Mouse (Mus musculus) limb, embryonic 12.5 days (tissue): ENCODE measurements around the gene Stum. TPM values are rescaled to one million over a fixed set of nuclear protein-coding genes. Genes with fewer than 3 reads are reported as not detected.

Experiments used
- ATAC-seq: fragments of 200-750 bp; cut with Nextera tagmentation; 2 replicates; pipeline ENCODE4 v1.8.0; 2017; ENCODE audit warnings: low read depth, moderate TSS enrichment; ENCODE audit not compliant: insufficient number of reproducible peaks, insufficient read depth, low FRiP score, low TSS enrichment
- H3K27ac ChIP-seq: fragments of 300-500 bp; sonication (generic); 2 replicates; pipeline ENCODE4 v1.5.1; 2016; ENCODE audit warnings: mild to moderate bottlenecking, moderate library complexity
- H3K27me3 ChIP-seq: fragments of 300-500 bp; sonication (generic); 2 replicates; pipeline ENCODE4 v1.6.1; 2016; ENCODE audit warnings: mild to moderate bottlenecking, moderate library complexity
- H3K36me3 ChIP-seq: fragments of 300-500 bp; sonication (generic); 2 replicates; pipeline ENCODE4 v1.6.1; 2016; ENCODE audit warnings: mild to moderate bottlenecking, moderate library complexity
- H3K4me1 ChIP-seq: fragments of 300-500 bp; sonication (generic); replicated peaks from 2 replicates; pipeline ENCODE4 v1.6.1; 2016
- H3K4me2 ChIP-seq: fragments of 300-500 bp; sonication (generic); 2 replicates; pipeline ENCODE4 v1.6.1; 2016; ENCODE audit warnings: mild to moderate bottlenecking, moderate library complexity
- H3K4me3 ChIP-seq: fragments of 300-500 bp; sonication (generic); replicated peaks from 2 replicates; pipeline ENCODE4 v1.5.1; 2016; ENCODE audit warnings: mild to moderate bottlenecking
- H3K9ac ChIP-seq: fragments of 300-500 bp; sonication (generic); replicated peaks from 2 replicates; pipeline ENCODE4 v1.6.1; 2016; ENCODE audit warnings: mild to moderate bottlenecking, moderate library complexity
- H3K9me3 ChIP-seq: fragments of 300-500 bp; sonication (generic); 2 replicates; pipeline ENCODE4 v1.6.1; 2016; ENCODE audit warnings: mild to moderate bottlenecking, moderate library complexity
- WGBS: fragments of 180-500 bp; shearing (Covaris S2); methylation state at CpG from one replicate; pipeline ENCODE4 v1.1.7; 2016; 5-methylcytosine and 5-hydroxymethylcytosine counted together
- polyA plus RNA-seq: library from polyadenylated mRNA; unstranded; fragments of >200 nt; fragmentation: Nextera tagmentation; extraction: Ambion mirVana; gene quantifications from 2 replicates; pipeline ENCODE4 v1.2.1, GENCODE M21; 2016

Gene Stum
- polyA plus RNA-seq, 1 experiment from 2014 or later: 1.8 TPM

DNA sequence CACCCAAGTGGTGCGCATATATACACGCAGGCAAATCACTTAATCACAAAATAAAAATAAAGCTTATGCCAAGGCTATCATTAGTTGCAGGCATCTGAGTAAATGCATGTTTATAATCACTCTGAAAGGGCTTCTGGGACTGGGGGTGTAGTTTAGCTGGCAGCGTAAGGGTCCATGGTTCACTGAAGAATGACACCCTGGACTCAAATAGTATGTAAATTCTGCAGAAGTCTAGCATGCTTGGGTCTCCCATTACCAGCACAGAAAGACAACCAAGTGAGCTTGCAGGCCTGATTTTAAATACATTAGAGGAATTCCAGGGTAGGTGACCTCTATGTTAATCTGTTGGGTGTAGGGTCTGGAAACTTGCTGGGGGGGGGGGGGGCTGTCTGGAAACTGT lies 16.5 kb upstream of the Stum start:
- H3K36me3 ChIP-seq: no peaks in the 10 kb centered on the region
- H3K27me3 ChIP-seq: no peaks in the 10 kb centered on the region
- peaks cover 11% of the 10 kb centered on the region for H3K4me1 ChIP-seq
- H3K4me2 ChIP-seq: no peak overlapping the region
- H3K9me3 ChIP-seq: no peaks in the 10 kb centered on the region
- H3K9ac ChIP-seq: no peak overlapping the region
- WGBS: 89% methylated on average over 3 of the region's 3 CpGs
- no peak overlapping the region for H3K4me3 ChIP-seq
- H3K27ac ChIP-seq: no peak overlapping the region
- ATAC-seq: no peak

DNA sequence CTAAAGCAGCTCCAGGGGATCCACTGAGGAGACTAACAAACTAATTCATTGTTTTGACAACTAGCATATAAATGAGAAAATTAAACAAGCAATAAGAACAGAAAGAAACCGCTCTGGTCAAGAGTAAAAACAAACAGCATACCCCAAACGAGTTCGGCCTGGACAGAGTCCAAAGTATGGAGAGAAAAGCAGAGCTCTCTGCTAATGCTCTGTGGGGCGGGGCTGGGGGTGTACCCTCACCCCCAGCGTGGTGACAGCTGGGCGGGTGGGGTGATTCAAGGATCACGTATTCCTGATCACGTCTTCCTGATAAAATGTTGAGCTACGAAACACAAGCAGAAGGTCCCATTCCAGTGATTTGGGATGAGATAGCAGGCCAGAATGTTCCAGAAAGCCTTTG lies 9.5 kb upstream of the Stum start:
- no peak overlapping the region for H3K27ac ChIP-seq
- ATAC-seq: no peak
- H3K4me2 ChIP-seq: no peak overlapping the region
- no peak overlapping the region for H3K9ac ChIP-seq
- WGBS: 77% methylated on average over 9 of the region's 9 CpGs
- 0 out of 2 replicates have a peak, but pooled peaks cover 4% of the 10 kb centered on the region for H3K4me1 ChIP-seq
- H3K36me3 ChIP-seq: no peaks in the 10 kb centered on the region
- 0 out of 2 replicates have a peak, but pooled peaks cover under 1% of the 10 kb centered on the region for H3K27me3 ChIP-seq
- no peak overlapping the region for H3K4me3 ChIP-seq
- no peaks in the 10 kb centered on the region for H3K9me3 ChIP-seq

DNA sequence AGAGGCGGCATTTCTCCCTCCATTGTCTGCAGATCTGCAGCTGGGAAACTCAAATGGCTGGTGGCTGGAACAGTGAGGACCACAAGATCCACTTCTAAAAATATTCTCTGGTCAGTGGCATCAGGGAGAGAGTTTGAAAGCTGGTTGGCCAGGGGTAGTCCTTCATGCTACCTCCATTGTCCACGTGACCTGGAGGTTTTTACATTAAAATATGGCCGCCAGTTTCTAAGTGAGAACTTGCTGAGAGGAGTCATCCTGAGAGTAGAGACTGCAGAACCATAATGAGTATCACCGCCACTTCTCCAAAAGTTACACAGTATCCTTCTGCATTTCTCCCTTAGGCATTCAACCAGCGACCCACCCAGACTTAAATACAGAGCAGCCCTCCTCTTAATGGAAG lies 2.0 kb upstream of the Stum start:
- H3K27me3 ChIP-seq: peaks cover 74% of the 10 kb centered on the region
- no peak for ATAC-seq

DNA sequence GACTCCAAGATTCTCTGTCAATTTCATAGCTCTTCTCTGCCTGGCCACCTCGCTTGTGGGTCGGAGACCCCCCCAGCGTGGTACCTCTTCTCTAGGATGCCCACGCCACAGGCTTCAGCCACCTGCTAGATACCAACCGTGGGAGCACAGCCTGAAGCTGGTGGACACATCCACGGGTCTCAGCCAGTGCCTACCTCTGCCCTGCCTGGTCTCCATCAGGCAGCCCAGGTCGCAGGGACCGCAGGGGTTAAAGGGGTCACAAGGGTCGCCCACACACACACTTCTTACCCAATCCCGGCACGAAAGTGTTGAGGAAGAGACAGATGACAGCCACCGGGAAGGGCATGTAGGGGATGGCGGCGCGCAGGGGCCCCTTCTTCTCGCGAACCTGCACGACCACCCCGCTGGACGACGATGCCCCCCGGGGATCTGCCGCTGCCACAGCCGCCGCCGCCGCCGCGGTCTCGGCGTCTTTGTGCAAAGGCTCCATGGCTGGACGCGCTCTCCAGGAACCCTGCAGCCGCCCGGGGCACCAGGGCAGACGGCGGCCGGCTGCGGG lies 385 bp downstream of the Stum start:
- peaks cover 29% of the 10 kb centered on the region for H3K4me1 ChIP-seq
- H3K9ac ChIP-seq: peak overlapping the region; percentile 60
- H3K27ac ChIP-seq: no peak overlapping the region
- ATAC-seq: no peak; the same call in 1 of the 2 replicates
- no peaks in the 10 kb centered on the region for H3K9me3 ChIP-seq
- peaks cover 77% of the 10 kb centered on the region for H3K27me3 ChIP-seq
- WGBS: 5% methylated on average over 39 of the region's 39 CpGs
- peak overlapping the region; percentile 49 for H3K4me3 ChIP-seq
- H3K4me2 ChIP-seq: peak overlapping the region; percentile 90
- no peaks in the 10 kb centered on the region for H3K36me3 ChIP-seq

More for the DNA sequence above, 2.0 kb upstream of the Stum start:
- Histone ChIP-seq H3K4me3 (no peak overlapping the region), H3K9me3 (no peaks in the 10 kb centered on the region), H3K36me3 (no peaks in the 10 kb centered on the region), H3K4me1 (peaks cover 29% of the 10 kb centered on the region), H3K4me2 (no peak overlapping the region), H3K9ac (no peak overlapping the region), H3K27ac (no peak overlapping the region)
- WGBS: 89% methylated on average over 5 of the region's 5 CpGs

DNA sequence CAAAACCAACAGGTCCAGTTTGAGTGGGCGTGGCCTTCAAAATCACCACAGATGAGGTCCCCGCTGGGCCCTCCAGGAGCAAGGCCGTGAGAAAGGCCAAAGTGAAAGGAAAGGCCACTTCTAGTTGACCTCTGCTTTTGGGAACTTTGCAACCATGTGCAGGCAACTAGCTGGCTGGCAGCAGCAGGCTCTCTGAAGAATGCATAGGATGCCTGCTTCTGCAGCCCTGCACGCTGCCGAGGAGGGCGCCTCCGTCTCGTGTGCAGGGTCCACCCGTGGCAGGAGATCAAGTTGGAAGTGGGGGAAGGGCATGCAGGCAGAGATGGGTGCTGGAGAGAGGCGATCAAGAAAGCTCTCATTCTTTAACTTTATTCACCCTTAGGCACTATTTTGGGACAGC lies 1.3 kb downstream of the Stum start:
- Histone ChIP-seq H3K9ac (no peak overlapping the region), H3K9me3 (no peaks in the 10 kb centered on the region), H3K27me3 (peaks cover 68% of the 10 kb centered on the region), H3K4me1 (peaks cover 29% of the 10 kb centered on the region), H3K27ac (no peak overlapping the region), H3K4me3 (no peak overlapping the region), H3K36me3 (no peaks in the 10 kb centered on the region), H3K4me2 (peak overlapping the region; percentile 90)
- 31% methylated on average over 10 of the region's 10 CpGs for WGBS
- no peak for ATAC-seq

DNA sequence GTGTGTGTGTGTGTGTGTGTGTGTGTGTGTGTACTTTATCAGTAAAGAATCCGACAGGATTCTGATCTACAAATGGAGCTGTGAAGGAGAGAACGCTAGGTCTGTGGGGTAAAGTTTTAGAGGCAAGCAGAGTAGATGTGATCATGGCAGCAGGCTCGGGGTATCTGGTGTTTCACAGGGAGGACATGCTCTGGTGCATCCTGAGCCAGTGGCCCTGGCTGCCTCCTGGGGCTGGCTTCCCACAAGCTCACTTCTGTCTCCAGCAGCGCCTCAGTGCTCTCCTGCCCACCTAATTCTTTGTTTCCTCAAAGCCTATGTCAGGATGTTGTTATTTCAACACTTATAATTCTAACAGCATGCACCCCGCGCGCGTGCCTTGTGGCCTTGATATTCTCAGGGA lies 2.0 kb downstream of the Stum start:
- no peaks in the 10 kb centered on the region for H3K36me3 ChIP-seq
- no peaks in the 10 kb centered on the region for H3K9me3 ChIP-seq
- no peak overlapping the region for H3K9ac ChIP-seq
- WGBS: 50% methylated on average over 8 of the region's 8 CpGs
- H3K4me1 ChIP-seq: peaks cover 29% of the 10 kb centered on the region
- peaks cover 62% of the 10 kb centered on the region for H3K27me3 ChIP-seq
- no peak overlapping the region for H3K4me3 ChIP-seq
- no peak overlapping the region for H3K27ac ChIP-seq
- no peak for ATAC-seq
- H3K4me2 ChIP-seq: no peak overlapping the region

DNA sequence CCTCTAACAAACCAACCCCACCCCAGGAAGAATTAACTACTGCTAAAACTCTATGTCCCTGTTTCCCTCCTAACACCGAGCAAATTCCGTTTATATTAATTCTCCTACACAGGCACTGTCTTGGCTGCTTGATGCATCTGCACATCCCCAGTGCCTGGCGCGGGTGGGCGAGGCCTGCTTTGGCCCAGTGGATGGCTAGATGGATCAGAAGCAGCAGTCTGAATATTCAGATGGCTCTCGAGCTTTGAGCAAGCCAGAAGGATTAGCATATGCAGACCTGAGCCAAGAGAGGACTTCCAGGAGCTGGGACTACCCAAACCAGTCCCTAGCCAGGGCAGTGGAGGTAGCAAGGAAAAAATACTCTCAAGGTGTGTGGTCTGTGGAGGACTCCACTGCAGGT lies 3.0 kb downstream of the Stum start:
- Histone ChIP-seq H3K9me3 (no peaks in the 10 kb centered on the region), H3K4me1 (peaks cover 29% of the 10 kb centered on the region), H3K9ac (no peak overlapping the region), H3K4me3 (no peak overlapping the region), H3K27ac (no peak overlapping the region), H3K27me3 (peaks cover 53% of the 10 kb centered on the region), H3K36me3 (no peaks in the 10 kb centered on the region), H3K4me2 (no peak overlapping the region)
- ATAC-seq: no peak
- WGBS: 49% methylated on average over 6 of the region's 6 CpGs

DNA sequence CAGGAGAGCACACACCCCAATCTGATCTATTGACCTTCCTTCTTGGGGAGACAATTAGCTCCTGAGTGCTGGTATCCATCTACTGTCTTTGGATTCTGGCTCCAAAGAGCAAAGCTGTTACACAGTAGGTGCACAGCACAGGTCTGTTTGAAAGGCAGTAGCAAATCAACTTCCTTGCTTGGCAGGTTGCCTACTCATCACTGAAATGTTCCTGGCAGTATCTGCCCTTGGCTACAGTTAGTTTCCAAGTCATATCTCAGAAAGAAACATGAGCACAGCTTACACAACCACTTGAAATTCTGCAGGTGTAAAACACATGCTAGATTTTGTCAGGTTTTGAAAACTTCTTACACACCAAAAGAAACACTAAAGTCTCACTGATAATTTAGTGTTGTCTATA lies 9.7 kb downstream of the Stum start:
- Histone ChIP-seq H3K4me3 (no peak overlapping the region), H3K27ac (no peak overlapping the region)
- ATAC-seq: no peak

DNA sequence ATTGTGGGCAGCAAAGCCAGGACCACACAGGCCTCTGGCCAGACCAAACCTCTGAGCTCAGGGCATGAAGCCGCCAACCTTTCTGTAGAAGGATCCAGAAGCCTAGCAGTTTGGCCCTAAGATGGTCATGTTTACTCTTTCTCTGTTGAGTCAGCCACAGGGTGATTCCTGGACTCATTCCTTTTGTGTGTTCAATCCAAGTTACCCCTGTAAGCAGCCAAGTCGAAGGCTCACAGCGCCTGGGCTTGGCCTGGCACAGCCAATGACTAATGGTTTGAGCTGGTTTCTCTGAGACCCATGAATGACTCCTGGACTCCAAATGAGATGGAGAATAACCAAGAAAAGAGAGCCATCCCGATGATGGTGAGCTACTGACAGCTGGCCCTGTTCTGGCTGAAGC lies 15.3 kb downstream of the Stum start:
- no peaks in the 10 kb centered on the region for H3K9me3 ChIP-seq
- no peak overlapping the region for H3K9ac ChIP-seq
- no peak overlapping the region for H3K4me3 ChIP-seq
- no peaks in the 10 kb centered on the region for H3K36me3 ChIP-seq
- H3K27ac ChIP-seq: no peak overlapping the region
- H3K4me1 ChIP-seq: no peaks in the 10 kb centered on the region
- no peak for ATAC-seq
- no peak overlapping the region for H3K4me2 ChIP-seq
- H3K27me3 ChIP-seq: peaks cover 3% of the 10 kb centered on the region; the same call in 1 of the 2 replicates
- WGBS: 91% methylated on average over 4 of the region's 4 CpGs

More for the DNA sequence above, 9.7 kb downstream of the Stum start:
- no peaks in the 10 kb centered on the region for H3K36me3 ChIP-seq
- no peak overlapping the region for H3K4me2 ChIP-seq
- no peak overlapping the region for H3K9ac ChIP-seq
- no peaks in the 10 kb centered on the region for H3K9me3 ChIP-seq
- H3K27me3 ChIP-seq: peaks cover 4% of the 10 kb centered on the region; the same call in 1 of the 2 replicates
- no peaks in the 10 kb centered on the region for H3K4me1 ChIP-seq

DNA sequence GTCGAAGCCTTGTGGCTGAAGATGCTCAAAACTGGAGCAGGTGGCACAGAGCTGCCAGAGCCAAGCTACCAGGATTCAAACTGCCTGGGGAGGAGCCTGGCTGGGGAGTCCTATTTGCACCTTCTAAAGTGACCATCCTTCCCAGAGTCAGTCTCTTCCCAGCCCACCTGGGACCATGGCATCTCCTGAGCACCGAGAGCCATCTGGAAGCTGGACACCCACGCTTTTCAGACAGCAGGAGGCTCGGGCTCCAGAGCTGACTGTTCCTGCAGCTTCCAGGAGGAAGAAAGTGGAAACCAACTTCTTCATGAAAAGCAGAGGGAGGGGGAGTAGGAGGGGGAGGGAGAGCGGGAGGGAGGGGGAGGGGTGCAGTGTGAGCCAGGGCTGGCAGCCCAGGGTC lies 17.7 kb downstream of the Stum start:
- no peaks in the 10 kb centered on the region for H3K4me1 ChIP-seq
- WGBS: 67% methylated on average over 5 of the region's 5 CpGs
- no peak overlapping the region for H3K4me2 ChIP-seq
- H3K4me3 ChIP-seq: no peak overlapping the region
- no peak overlapping the region for H3K9ac ChIP-seq
- no peak for ATAC-seq
- H3K27me3 ChIP-seq: peaks cover 3% of the 10 kb centered on the region; the same call in 1 of the 2 replicates
- H3K9me3 ChIP-seq: no peaks in the 10 kb centered on the region
- no peaks in the 10 kb centered on the region for H3K36me3 ChIP-seq
- no peak overlapping the region for H3K27ac ChIP-seq

DNA sequence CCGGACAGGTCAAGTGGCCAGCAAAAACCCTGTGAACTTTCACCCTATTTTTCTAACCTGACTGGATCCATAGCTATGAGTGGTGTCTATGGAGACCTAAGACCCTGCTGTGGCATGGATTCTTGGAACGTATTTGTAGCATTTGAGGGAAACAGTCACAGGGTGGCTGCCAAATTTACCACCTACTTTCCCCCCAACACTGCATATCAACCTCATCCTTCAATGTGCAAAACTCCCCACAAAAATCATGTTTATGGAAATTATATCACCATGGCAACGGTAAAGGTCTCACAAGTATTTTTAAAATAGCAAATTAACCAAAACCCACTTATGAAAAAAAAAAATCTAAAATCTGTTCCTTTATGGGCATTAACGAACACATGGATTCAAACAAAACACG lies 18.9 kb downstream of the Stum start:
- Histone ChIP-seq H3K9ac (no peak overlapping the region), H3K4me3 (no peak overlapping the region), H3K9me3 (no peaks in the 10 kb centered on the region), H3K4me2 (no peak overlapping the region), H3K27me3 (peaks cover 3% of the 10 kb centered on the region; the same call in 1 of the 2 replicates), H3K4me1 (no peaks in the 10 kb centered on the region), H3K27ac (no peak overlapping the region), H3K36me3 (no peaks in the 10 kb centered on the region)
- WGBS: 72% methylated on average over 5 of the region's 5 CpGs
- ATAC-seq: no peak

DNA sequence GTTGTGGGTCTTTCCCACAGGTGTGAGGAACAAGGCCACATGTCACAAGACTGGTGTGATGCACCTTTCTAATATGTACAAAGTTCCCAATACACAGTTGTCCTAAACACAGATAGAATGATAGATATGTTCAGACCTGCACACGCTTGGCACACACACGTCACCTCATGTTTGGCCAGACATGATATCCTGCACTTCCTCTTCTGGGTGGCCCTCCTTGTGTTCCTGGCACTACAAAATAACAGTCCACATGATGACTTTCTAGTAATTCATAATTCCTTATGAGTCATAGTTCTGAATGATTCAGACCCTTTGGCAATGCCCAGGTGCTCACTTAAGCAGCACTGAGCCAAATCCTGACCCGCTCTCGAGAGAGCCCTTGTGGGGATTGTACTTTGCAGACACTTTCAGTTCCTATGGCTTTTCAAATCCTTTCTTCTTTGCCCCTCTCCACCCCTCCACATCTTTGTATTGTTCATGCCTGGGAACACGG lies 20.3 kb downstream of the Stum start:
- no peak overlapping the region for H3K4me3 ChIP-seq
- ATAC-seq: no peak
- WGBS: 92% methylated on average over 5 of the region's 5 CpGs
- H3K9ac ChIP-seq: no peak overlapping the region
- no peak overlapping the region for H3K27ac ChIP-seq
- no peak overlapping the region for H3K4me2 ChIP-seq
- H3K9me3 ChIP-seq: no peaks in the 10 kb centered on the region
- no peaks in the 10 kb centered on the region for H3K36me3 ChIP-seq
- peaks cover 7% of the 10 kb centered on the region for H3K4me1 ChIP-seq
- no peaks in the 10 kb centered on the region for H3K27me3 ChIP-seq
